Mouse (Mus musculus) midbrain, postnatal 0 days (tissue): ENCODE measurements around the gene Tas2r137. TPM values are rescaled to one million over a fixed set of nuclear protein-coding genes. Genes with fewer than 3 reads are reported as not detected.

Experiments
- ATAC-seq: fragments of 200-750 bp; cut with Nextera tagmentation; 2 replicates; pipeline ENCODE4 v1.8.0; 2017; ENCODE audit warnings: moderate number of reproducible peaks, mild to moderate bottlenecking, moderate TSS enrichment, moderate library complexity; ENCODE audit not compliant: low FRiP score
- DNase-seq: peaks from one replicate; pipeline ENCODE4 v3.0.0-alpha.2; 2015; ENCODE audit warnings: low spot score
- H3K27ac ChIP-seq: fragments of 300-500 bp; sonication (generic); 2 replicates; pipeline ENCODE4 v1.5.1; 2014; ENCODE audit warnings: low read depth, mild to moderate bottlenecking, low read length, mixed read lengths
- H3K27me3 ChIP-seq: fragments of 300-500 bp; sonication (generic); 2 replicates; pipeline ENCODE4 v1.6.1; 2014; ENCODE audit warnings: low read length, control low read depth, mixed read lengths; ENCODE audit not compliant: insufficient read depth
- H3K36me3 ChIP-seq: fragments of 300-500 bp; sonication (generic); 2 replicates; pipeline ENCODE4 v1.6.1; 2014; ENCODE audit warnings: low read length, control low read depth, mixed read lengths; ENCODE audit not compliant: insufficient read depth
- H3K4me1 ChIP-seq: fragments of 300-500 bp; sonication (generic); 2 replicates; pipeline ENCODE4 v1.6.1; 2014; ENCODE audit warnings: mild to moderate bottlenecking, control low read depth, antibody characterized with exemption, low read length, mixed read lengths; ENCODE audit not compliant: insufficient read depth
- H3K4me2 ChIP-seq: fragments of 300-500 bp; sonication (generic); 2 replicates; pipeline ENCODE4 v1.6.1; 2014; ENCODE audit warnings: low read depth, mild to moderate bottlenecking, low read length, mixed read lengths; ENCODE audit not compliant: poor library complexity, severe bottlenecking
- H3K4me3 ChIP-seq: fragments of 300-500 bp; sonication (generic); 2 replicates; pipeline ENCODE4 v1.5.1; 2014; ENCODE audit warnings: low read depth, mild to moderate bottlenecking, low read length, moderate library complexity
- H3K9ac ChIP-seq: fragments of 300-500 bp; sonication (generic); replicated peaks from 2 replicates; pipeline ENCODE4 v1.6.1; 2014; ENCODE audit warnings: mild to moderate bottlenecking, low read length, moderate library complexity, mixed read lengths; ENCODE audit not compliant: poor library complexity, severe bottlenecking
- H3K9me3 ChIP-seq: fragments of 300-500 bp; sonication (generic); 2 replicates; pipeline ENCODE4 v1.6.1; 2016; ENCODE audit warnings: low read length, control low read depth
- CTCF ChIP-seq: IDR thresholded peaks from 2 replicates; pipeline ENCODE4 v1.5.1; 2016; ENCODE audit warnings: antibody characterized with exemption, mild to moderate bottlenecking
- WGBS: fragments of 180-500 bp; shearing (Covaris S2); extraction: QIAGEN DNeasy Blood & Tissue Kit; methylation state at CpG from one replicate; pipeline ENCODE4 v1.1.7; 2014; 5-methylcytosine and 5-hydroxymethylcytosine counted together
- polyA plus RNA-seq: library from polyadenylated mRNA; unstranded; fragments of >200 nt; fragmentation: Nextera tagmentation; extraction: Ambion mirVana; gene quantifications from 2 replicates; pipeline ENCODE4 v1.2.1, GENCODE M21; 2015
- total RNA-seq: library from RNA; depleted of rRNA; stranded (reverse); fragments of >200 nt; gene quantifications from 2 replicates; pipeline ENCODE4 v1.2.3, GENCODE M21; 2014; rRNA removed

The Tas2r137 gene
- total and polyA plus RNA-seq, 2 experiments from 2014 or later = 0.44 TPM; not detected in 1

DNA sequence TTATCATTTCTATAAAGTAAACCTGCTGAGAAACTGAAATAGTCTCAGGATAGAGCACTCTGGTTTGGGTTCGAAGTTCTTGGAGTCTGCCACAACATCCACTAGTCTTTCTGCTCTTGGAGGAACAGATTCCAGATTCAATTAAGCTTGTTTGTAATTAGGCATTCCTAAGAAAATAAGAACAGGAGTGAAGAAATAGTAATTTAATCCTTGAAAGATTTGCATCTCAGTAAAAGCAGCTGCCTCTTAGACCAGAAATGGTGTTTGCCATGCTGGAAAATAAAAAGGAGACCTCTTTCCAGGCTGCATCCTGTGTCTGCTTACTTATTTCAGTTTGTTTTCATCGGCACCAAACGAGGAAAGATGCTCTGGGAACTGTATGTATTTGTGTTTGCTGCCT, 2.2 kb downstream of the Tas2r137 start, which contains the start of gene Tas2r108:
TSS of gene Tas2r108 (plus strand) at position 301 of the 400 bp plus-strand sequence.
- H3K4me2 ChIP-seq = no peak within 1 kb of the TSS
- ATAC-seq (no peak), DNase-seq (no peak)
- no peak within 1 kb of the TSS for H3K27ac ChIP-seq
- no peaks in the 10 kb centered on the region for H3K4me1 ChIP-seq
- no peak within 1 kb of the TSS for H3K4me3 ChIP-seq
- TF ChIP-seq CTCF = no peak
- peaks cover 3% of the 10 kb centered on the region; the same call in 1 of the 2 replicates for H3K9me3 ChIP-seq
- H3K36me3 ChIP-seq = no peaks in the 10 kb centered on the region
- H3K27me3 ChIP-seq = no peaks in the 10 kb centered on the region
- no peak within 1 kb of the TSS for H3K9ac ChIP-seq
- WGBS = 93% methylated on average over 3 of the region's 3 CpGs

DNA sequence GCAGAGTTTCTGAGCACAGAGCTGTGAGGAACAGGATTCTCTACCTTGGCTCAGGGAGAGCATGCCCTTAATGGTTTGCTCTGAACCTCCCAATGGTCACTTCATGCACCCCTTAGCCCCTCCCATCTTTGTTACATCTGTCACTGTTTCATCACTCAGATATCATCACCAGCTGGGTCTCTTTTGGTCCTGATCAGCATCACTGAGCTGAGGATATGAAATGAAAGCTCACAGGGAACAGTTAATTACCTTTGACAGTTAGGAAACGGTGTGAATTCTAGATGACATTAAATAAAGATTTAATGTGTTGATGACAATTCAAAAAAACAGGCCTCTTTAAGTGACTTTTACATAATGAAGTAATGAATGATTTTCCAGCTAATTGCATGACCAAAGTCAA, 28.4 kb downstream of the Tas2r137 start, which contains the start of gene Prss37:
TSS of gene Prss37 (minus strand) at position 101 of the 400 bp plus-strand sequence.
- Histone ChIP-seq H3K4me2 (no peak within 1 kb of the TSS), H3K4me3 (no peak within 1 kb of the TSS), H3K9ac (no peak within 1 kb of the TSS), H3K4me1 (no peaks in the 10 kb centered on the region), H3K9me3 (no peaks in the 10 kb centered on the region), H3K36me3 (no peaks in the 10 kb centered on the region), H3K27ac (no peak within 1 kb of the TSS), H3K27me3 (no peaks in the 10 kb centered on the region)
- WGBS = 83% methylated on average over 1 of the region's 1 CpGs
- TF ChIP-seq CTCF = no peak
- ATAC-seq (no peak), DNase-seq (no peak)

Other genes with a start within 250 kb of the Tas2r137 start
- 57.3 and 72.3 TPM in 2 replicates for gene Agk, start 166.1 kb upstream of the Tas2r137 start, total RNA-seq
- 63.7 and 64.2 TPM in 2 replicates for gene Agk, start 166.1 kb upstream of the Tas2r137 start, polyA plus RNA-seq
- gene E330009J07Rik, start 55.1 kb upstream of the Tas2r137 start, total RNA-seq = 20.0 and 23.6 TPM in 2 replicates
- gene E330009J07Rik, start 55.1 kb upstream of the Tas2r137 start, polyA plus RNA-seq = 6.7 and 7.8 TPM in 2 replicates
- gene Wee2, start 52.1 kb upstream of the Tas2r137 start, total RNA-seq = 0.16 and 0.38 TPM in 2 replicates
- 0.14 TPM in 1 of 2 replicates, not detected in the other for gene Wee2, start 52.1 kb upstream of the Tas2r137 start, polyA plus RNA-seq
- gene Ssbp1, start 19.9 kb upstream of the Tas2r137 start, total RNA-seq = 14.9 and 18.6 TPM in 2 replicates
- gene Ssbp1, start 19.9 kb upstream of the Tas2r137 start, polyA plus RNA-seq = 71.7 and 73.7 TPM in 2 replicates
- gene Tas2r108, start 2.3 kb downstream of the Tas2r137 start, total RNA-seq = 0.16 and 0.99 TPM in 2 replicates
- not detected in 2 replicates for gene Tas2r108, start 2.3 kb downstream of the Tas2r137 start, polyA plus RNA-seq
- not detected in 2 replicates for gene Prss37, start 28.3 kb downstream of the Tas2r137 start, total RNA-seq
- gene Prss37, start 28.3 kb downstream of the Tas2r137 start, polyA plus RNA-seq = not detected in 2 replicates
- not detected in 2 replicates for gene Olfr461, start 63.8 kb downstream of the Tas2r137 start, total RNA-seq
- gene Olfr461, start 63.8 kb downstream of the Tas2r137 start, polyA plus RNA-seq = 0.29 TPM in 1 of 2 replicates, not detected in the other
- gene Olfr460, start 78.3 kb downstream of the Tas2r137 start, total RNA-seq = 0.05 TPM in 1 of 2 replicates, not detected in the other
- gene Olfr460, start 78.3 kb downstream of the Tas2r137 start, polyA plus RNA-seq = not detected in 2 replicates
- 2.1 TPM in 1 of 2 replicates, not detected in the other for gene Clec5a, start 94.6 kb downstream of the Tas2r137 start, total RNA-seq
- gene Clec5a, start 94.6 kb downstream of the Tas2r137 start, polyA plus RNA-seq = 0.52 and 0.79 TPM in 2 replicates
- not detected in 2 replicates for gene Tas2r138, start 122.1 kb downstream of the Tas2r137 start, total RNA-seq
- gene Tas2r138, start 122.1 kb downstream of the Tas2r137 start, polyA plus RNA-seq = not detected in 2 replicates
- 1.1 and 1.8 TPM in 2 replicates for gene Mgam, start 137.6 kb downstream of the Tas2r137 start, total RNA-seq
- 0.11 and 0.26 TPM in 2 replicates for gene Mgam, start 137.6 kb downstream of the Tas2r137 start, polyA plus RNA-seq